Mouse (Mus musculus): Measurements from ENCODE around the gene Arhgap33. TPM values are rescaled to one million over a fixed set of nuclear protein-coding genes. Genes with fewer than 3 reads are reported as not detected.
A peak's percentile ranks its signal among the peaks of the same experiment; 100 is the strongest.

The Arhgap33 gene
- polyA plus RNA-seq, 1 experiment from 2014 or later: 11.5 TPM

- no peak overlapping the region for H3K4me3 ChIP-seq (ENCODE audit: low read depth, low read length)
- H3K9me3 ChIP-seq (replicated peaks; ENCODE audit: control insufficient read depth, low read length): no peaks in the 10 kb centered on the region
- no peak for ATAC-seq (replicated peaks; ENCODE audit: insufficient number of reproducible peaks, low FRiP score, low TSS enrichment, low read depth)
- H3K36me3 ChIP-seq (replicated peaks; ENCODE audit: control insufficient read depth, insufficient read depth, low read depth, low read length): peaks cover 10% of the 10 kb centered on the region
- H3K27ac ChIP-seq (replicated peaks; ENCODE audit: low read depth, low read length): no peak overlapping the region
- no peak overlapping the region for H3K9ac ChIP-seq (replicated peaks; ENCODE audit: low read length)
- WGBS: 87% methylated on average over 13 of the region's 13 CpGs
- no peak overlapping the region for H3K4me2 ChIP-seq (ENCODE audit: low read depth, low read length)
- no peaks in the 10 kb centered on the region for H3K27me3 ChIP-seq (ENCODE audit: control insufficient read depth, insufficient read depth, low read length)
- H3K4me1 ChIP-seq (ENCODE audit: control insufficient read depth, insufficient read depth, low read length): peaks cover 8% of the 10 kb centered on the region
- no peak for DNase-seq (ENCODE audit: low spot score)
Measured at GRCm38 (mm10) chr7:30557901-30558514, 23.1 kb upstream of the Arhgap33 start.

DNA sequence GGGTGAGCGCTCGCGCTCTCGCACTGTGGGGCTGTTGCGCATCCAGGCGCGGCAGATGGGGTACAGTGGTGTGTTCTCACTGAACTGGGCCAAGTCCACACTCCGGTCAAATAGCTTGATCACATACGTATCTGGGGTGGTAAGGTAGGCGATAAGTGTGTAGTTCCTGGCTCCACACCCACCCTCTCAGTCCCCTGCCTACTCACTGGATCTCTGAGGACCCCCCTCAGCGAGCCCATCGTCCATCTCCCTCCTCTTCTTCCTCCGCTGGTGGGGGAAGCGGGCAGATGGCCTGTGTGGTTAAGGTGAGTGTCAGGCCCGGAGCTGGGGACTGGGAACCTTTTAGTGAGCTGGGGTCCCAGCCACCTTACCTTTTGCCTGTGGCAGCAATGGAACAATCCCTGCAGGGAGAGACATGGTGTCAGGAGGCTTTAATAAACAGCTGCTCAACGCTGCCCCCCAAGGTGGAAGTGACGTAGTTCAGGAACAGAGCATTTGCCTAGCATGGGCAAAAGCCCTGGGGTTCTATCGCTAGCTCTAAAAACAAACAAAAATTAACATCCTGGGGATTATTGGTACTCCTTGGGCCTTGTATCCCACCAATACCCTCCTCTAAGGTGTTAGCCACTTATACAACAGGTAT lies 22.2 kb upstream of the Arhgap33 start:
- Histone ChIP-seq H3K27ac (replicated peaks; ENCODE audit: low read depth, low read length) (no peak overlapping the region), H3K4me2 (ENCODE audit: low read depth, low read length) (no peak overlapping the region), H3K4me1 (ENCODE audit: control insufficient read depth, insufficient read depth, low read length) (peaks cover 8% of the 10 kb centered on the region), H3K9ac (replicated peaks; ENCODE audit: low read length) (no peak overlapping the region), H3K36me3 (replicated peaks; ENCODE audit: control insufficient read depth, insufficient read depth, low read depth, low read length) (peaks cover 10% of the 10 kb centered on the region), H3K27me3 (ENCODE audit: control insufficient read depth, insufficient read depth, low read length) (no peaks in the 10 kb centered on the region), H3K4me3 (ENCODE audit: low read depth, low read length) (no peak overlapping the region), H3K9me3 (replicated peaks; ENCODE audit: control insufficient read depth, low read length) (no peaks in the 10 kb centered on the region)
- ATAC-seq (replicated peaks; ENCODE audit: insufficient number of reproducible peaks, low FRiP score, low TSS enrichment, low read depth) (no peak), DNase-seq (ENCODE audit: low spot score) (peak; percentile 25)
- 91% methylated on average over 18 of the region's 18 CpGs for WGBS

DNA sequence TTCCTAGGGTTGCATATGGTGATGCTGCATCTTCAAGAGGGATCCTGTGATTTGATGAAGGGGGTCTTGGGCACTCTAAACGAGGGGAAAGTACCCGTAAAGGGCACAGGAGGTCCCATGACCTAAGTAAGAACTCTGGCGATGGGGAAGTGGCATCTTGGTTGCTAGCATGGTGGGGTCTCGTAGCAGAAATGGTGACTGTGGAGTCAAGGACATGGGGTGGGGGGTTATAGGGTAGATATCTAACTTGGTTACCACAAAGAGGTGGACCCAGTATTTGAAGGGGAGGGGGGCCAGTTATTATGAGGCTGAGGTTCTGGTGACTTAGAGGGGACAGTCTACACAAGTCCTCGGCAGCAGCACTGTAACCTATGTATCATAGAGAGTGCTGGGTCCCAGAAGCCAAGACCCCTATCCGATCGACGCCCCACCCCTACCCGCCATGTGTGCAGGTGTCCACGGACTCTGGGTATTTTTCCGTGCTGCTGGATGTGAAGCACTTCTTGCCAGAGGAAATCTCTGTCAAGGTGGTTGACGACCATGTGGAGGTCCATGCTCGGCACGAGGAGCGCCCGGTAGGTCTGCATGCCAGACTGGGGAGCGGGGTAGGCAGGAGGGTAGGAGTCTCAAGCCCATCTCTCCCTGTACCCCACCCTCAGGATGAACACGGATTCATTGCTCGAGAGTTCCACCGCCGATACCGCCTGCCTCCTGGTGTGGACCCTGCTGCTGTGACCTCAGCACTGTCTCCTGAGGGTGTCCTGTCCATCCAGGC lies 19.1 kb upstream of the Arhgap33 start:
- H3K36me3 ChIP-seq (replicated peaks; ENCODE audit: control insufficient read depth, insufficient read depth, low read depth, low read length): peaks cover 10% of the 10 kb centered on the region
- peak overlapping the region; percentile 63 for H3K4me3 ChIP-seq (ENCODE audit: low read depth, low read length)
- no peak for DNase-seq (ENCODE audit: low spot score)
- WGBS: 86% methylated on average over 22 of the region's 22 CpGs
- H3K27me3 ChIP-seq (ENCODE audit: control insufficient read depth, insufficient read depth, low read length): no peaks in the 10 kb centered on the region
- no peak for ATAC-seq (replicated peaks; ENCODE audit: insufficient number of reproducible peaks, low FRiP score, low TSS enrichment, low read depth)
- H3K9ac ChIP-seq (replicated peaks; ENCODE audit: low read length): peak overlapping the region; percentile 79
- H3K4me2 ChIP-seq (ENCODE audit: low read depth, low read length): peak overlapping the region; percentile 75
- no peak overlapping the region for H3K27ac ChIP-seq (replicated peaks; ENCODE audit: low read depth, low read length)
- H3K9me3 ChIP-seq (replicated peaks; ENCODE audit: control insufficient read depth, low read length): no peaks in the 10 kb centered on the region
- H3K4me1 ChIP-seq (ENCODE audit: control insufficient read depth, insufficient read depth, low read length): peaks cover 8% of the 10 kb centered on the region

DNA sequence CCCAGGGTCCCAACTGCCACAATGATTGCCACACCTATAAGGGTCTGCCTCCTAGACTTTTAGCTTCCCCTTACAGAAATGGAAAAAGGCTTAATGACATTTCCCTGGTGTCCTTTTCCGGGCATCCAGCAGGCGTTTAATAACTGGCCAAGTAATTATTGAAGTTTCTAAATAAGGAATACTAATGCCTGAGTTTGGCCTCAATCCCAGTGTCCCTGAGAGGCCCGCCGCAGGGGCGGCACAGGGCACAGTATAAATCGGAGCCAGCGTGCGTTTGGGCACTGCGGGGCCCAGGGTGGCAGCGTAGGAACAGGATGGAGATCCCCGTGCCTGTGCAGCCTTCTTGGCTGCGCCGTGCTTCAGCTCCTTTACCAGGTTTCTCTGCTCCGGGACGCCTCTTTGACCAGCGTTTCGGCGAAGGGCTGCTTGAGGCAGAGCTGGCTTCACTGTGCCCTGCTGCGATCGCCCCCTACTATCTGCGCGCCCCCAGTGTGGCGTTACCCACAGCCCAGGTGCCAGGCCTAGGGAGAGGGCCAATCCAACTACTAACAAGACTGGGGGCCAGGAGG lies 18.2 kb upstream of the Arhgap33 start:
- peaks cover 10% of the 10 kb centered on the region for H3K36me3 ChIP-seq (replicated peaks; ENCODE audit: control insufficient read depth, insufficient read depth, low read depth, low read length)
- peak; percentile 11 for DNase-seq (ENCODE audit: low spot score)
- H3K4me2 ChIP-seq (ENCODE audit: low read depth, low read length): peak overlapping the region; percentile 75
- no peaks in the 10 kb centered on the region for H3K27me3 ChIP-seq (ENCODE audit: control insufficient read depth, insufficient read depth, low read length)
- H3K4me1 ChIP-seq (ENCODE audit: control insufficient read depth, insufficient read depth, low read length): peaks cover 8% of the 10 kb centered on the region
- 7% methylated on average over 23 of the region's 23 CpGs for WGBS
- peak overlapping the region; percentile 79 for H3K9ac ChIP-seq (replicated peaks; ENCODE audit: low read length)
- ATAC-seq (replicated peaks; ENCODE audit: insufficient number of reproducible peaks, low FRiP score, low TSS enrichment, low read depth): no peak
- H3K4me3 ChIP-seq (ENCODE audit: low read depth, low read length): peak overlapping the region; percentile 63
- H3K9me3 ChIP-seq (replicated peaks; ENCODE audit: control insufficient read depth, low read length): no peaks in the 10 kb centered on the region
- no peak overlapping the region for H3K27ac ChIP-seq (replicated peaks; ENCODE audit: low read depth, low read length)

DNA sequence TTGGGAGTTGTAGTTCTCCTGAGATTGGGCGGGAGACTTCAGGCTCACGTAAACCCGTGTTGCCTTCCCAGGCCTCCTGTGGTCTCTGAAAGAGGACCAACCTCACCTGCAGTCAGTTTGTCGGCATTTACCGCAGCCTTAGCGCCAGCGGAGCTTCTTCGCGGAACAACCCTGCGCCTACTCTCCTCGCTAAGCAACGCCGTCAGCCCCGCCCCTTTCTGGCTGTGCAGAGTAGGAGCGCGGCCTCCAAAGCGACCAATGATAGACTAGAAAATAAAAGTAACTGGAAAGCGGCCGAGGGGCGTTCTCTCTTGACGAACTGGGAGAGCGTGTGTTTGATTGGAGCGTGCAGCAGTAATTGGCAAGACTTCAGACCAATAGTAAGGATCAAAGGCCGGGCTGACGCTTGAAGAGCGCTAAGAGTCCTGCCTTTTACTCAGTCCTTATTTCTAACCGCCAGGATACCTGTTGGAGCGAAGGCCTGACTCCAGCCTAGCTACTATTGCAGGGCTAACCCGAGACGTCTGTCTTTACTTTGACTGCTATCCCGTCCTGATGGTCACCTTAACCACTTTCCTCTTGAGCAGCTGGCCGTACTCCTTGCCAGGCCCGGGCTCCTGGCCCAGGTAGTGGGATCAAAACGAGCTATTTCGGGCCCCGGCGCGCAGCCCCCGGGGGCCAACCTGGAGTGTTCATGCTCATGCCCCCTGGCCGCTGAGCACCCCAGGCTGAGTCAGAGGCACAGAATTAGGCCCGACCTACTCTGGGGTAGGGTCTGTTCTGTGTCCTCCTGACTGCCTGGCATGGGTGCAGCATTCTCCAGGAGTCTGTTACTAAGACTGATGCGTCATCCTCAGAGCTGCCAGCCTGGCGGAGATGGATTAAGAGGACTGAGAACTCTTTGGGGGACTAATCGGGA lies 17.5 kb upstream of the Arhgap33 start, which contains the start of the genes Hspb6 and Proser3:
TSS of gene Hspb6 (plus strand) at position 77 of the 919 bp plus-strand sequence.
TSS of gene Proser3 (minus strand) at position 198 of the 919 bp plus-strand sequence.
- peak within 1 kb of the TSS; percentile 92 for H3K27ac ChIP-seq (replicated peaks; ENCODE audit: low read depth, low read length)
- peak within 1 kb of the TSS; percentile 79 for H3K9ac ChIP-seq (replicated peaks; ENCODE audit: low read length)
- peaks cover 10% of the 10 kb centered on the region for H3K36me3 ChIP-seq (replicated peaks; ENCODE audit: control insufficient read depth, insufficient read depth, low read depth, low read length)
- peak within 1 kb of the TSS; percentile 75 for H3K4me2 ChIP-seq (ENCODE audit: low read depth, low read length)
- H3K4me1 ChIP-seq (ENCODE audit: control insufficient read depth, insufficient read depth, low read length): peaks cover 8% of the 10 kb centered on the region
- no peaks in the 10 kb centered on the region for H3K9me3 ChIP-seq (replicated peaks; ENCODE audit: control insufficient read depth, low read length)
- ATAC-seq (replicated peaks; ENCODE audit: insufficient number of reproducible peaks, low FRiP score, low TSS enrichment, low read depth) (peak; percentile 91), DNase-seq (ENCODE audit: low spot score) (peak; percentile 99)
- no peaks in the 10 kb centered on the region for H3K27me3 ChIP-seq (ENCODE audit: control insufficient read depth, insufficient read depth, low read length)
- peak within 1 kb of the TSS; percentile 63 for H3K4me3 ChIP-seq (ENCODE audit: low read depth, low read length)
- WGBS: 1% methylated on average over 44 of the region's 44 CpGs

DNA sequence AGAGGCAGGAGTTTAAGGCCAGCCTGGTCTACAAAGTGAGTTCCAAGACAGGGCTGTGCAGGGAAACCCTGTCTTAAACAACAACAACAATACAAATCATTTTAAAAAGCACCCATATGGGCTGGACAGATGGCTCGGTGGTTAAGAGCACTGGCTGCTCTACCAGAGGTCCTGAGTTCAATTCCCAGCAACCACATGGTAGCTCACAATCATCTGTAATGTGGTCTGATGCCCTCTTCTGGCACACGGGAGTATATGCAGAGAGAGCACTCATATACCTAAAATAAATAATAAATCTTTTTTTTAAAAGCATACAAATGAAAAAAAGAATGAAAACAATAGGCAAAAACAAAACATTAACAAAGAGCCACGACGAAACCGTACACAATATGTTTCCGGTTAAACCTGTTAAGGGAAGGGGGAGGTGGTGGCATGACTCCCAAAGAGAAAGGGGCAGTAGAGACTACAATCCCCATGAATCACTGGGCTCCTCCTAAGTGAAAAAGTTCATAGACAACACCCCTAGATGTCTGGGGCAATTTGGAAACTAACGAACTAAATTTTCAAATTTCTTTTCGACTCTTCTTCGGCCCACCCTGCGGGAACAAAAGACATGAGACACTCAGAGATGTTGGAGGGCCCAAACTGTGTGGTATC lies 16.7 kb upstream of the Arhgap33 start:
- Histone ChIP-seq H3K9ac (replicated peaks; ENCODE audit: low read length) (peak overlapping the region; percentile 79), H3K27ac (replicated peaks; ENCODE audit: low read depth, low read length) (peak overlapping the region; percentile 92), H3K4me3 (ENCODE audit: low read depth, low read length) (peak overlapping the region; percentile 63), H3K36me3 (replicated peaks; ENCODE audit: control insufficient read depth, insufficient read depth, low read depth, low read length) (peaks cover 7% of the 10 kb centered on the region), H3K4me1 (ENCODE audit: control insufficient read depth, insufficient read depth, low read length) (peaks cover 8% of the 10 kb centered on the region), H3K27me3 (ENCODE audit: control insufficient read depth, insufficient read depth, low read length) (no peaks in the 10 kb centered on the region), H3K4me2 (ENCODE audit: low read depth, low read length) (peak overlapping the region; percentile 41), H3K9me3 (replicated peaks; ENCODE audit: control insufficient read depth, low read length) (no peaks in the 10 kb centered on the region)
- DNase-seq (ENCODE audit: low spot score) (peak; percentile 84), ATAC-seq (replicated peaks; ENCODE audit: insufficient number of reproducible peaks, low FRiP score, low TSS enrichment, low read depth) (peak; percentile 46)
- under 1% methylated on average over 10 of the region's 10 CpGs for WGBS

DNA sequence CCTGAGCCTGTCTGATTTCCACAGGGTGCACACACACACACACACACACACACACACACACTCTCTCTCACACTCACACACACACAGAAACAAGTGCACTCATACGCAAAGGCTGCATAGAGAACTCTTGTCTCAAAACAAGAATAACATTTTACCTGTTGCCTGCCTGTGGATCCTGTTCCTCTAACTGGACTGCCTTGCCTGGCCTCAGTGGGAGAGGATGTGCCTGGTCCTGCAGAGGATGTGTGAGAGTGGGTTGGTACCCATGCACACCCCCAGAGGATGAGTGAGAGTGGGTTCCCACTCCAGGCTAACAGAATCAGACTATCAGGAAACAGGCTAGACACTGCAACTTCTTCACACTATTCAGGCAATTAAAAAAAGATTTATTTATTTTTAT lies 15.7 kb upstream of the Arhgap33 start:
- H3K27ac ChIP-seq (replicated peaks; ENCODE audit: low read depth, low read length): no peak overlapping the region
- ATAC-seq (replicated peaks; ENCODE audit: insufficient number of reproducible peaks, low FRiP score, low TSS enrichment, low read depth) (no peak), DNase-seq (ENCODE audit: low spot score) (no peak)
- H3K4me2 ChIP-seq (ENCODE audit: low read depth, low read length): no peak overlapping the region
- no peak overlapping the region for H3K4me3 ChIP-seq (ENCODE audit: low read depth, low read length)
- peaks cover 8% of the 10 kb centered on the region for H3K4me1 ChIP-seq (ENCODE audit: control insufficient read depth, insufficient read depth, low read length)
- H3K9me3 ChIP-seq (replicated peaks; ENCODE audit: control insufficient read depth, low read length): no peaks in the 10 kb centered on the region
- no peaks in the 10 kb centered on the region for H3K27me3 ChIP-seq (ENCODE audit: control insufficient read depth, insufficient read depth, low read length)
- H3K9ac ChIP-seq (replicated peaks; ENCODE audit: low read length): no peak overlapping the region
- WGBS: 95% methylated on average over 1 of the region's 1 CpGs
- peaks cover 1% of the 10 kb centered on the region; the same call in 1 of the 2 replicates for H3K36me3 ChIP-seq (replicated peaks; ENCODE audit: control insufficient read depth, insufficient read depth, low read depth, low read length)

All from embryonic facial prominence, embryonic 11.5 days (tissue).